Mouse (Mus musculus) embryonic facial prominence, embryonic 11.5 days (tissue): ENCODE results near the gene Grcc10. TPM values are rescaled to one million over a fixed set of nuclear protein-coding genes. Genes with fewer than 3 reads are reported as not detected.

Source experiments
- ATAC-seq: fragments of 200-750 bp; cut with Nextera tagmentation; replicated peaks from 2 replicates; pipeline ENCODE4 v1.8.0; 2017; ENCODE audit warnings: low read depth; ENCODE audit not compliant: insufficient number of reproducible peaks, low FRiP score, low TSS enrichment
- DNase-seq: peaks from one replicate; pipeline ENCODE4 v3.0.0-alpha.2; 2015; ENCODE audit warnings: low spot score
- H3K27ac ChIP-seq: fragments of 300-500 bp; sonication (generic); replicated peaks from 2 replicates; pipeline ENCODE4 v1.5.1; 2014; ENCODE audit warnings: mild to moderate bottlenecking, low read depth, low read length, control low read depth
- H3K27me3 ChIP-seq: fragments of 300-500 bp; sonication (generic); 2 replicates; pipeline ENCODE4 v1.6.1; 2014; ENCODE audit warnings: mild to moderate bottlenecking, low read length, moderate library complexity, mixed read lengths; ENCODE audit not compliant: control insufficient read depth, insufficient read depth
- H3K36me3 ChIP-seq: fragments of 300-500 bp; sonication (generic); replicated peaks from 2 replicates; pipeline ENCODE4 v1.6.1; 2014; ENCODE audit warnings: low read depth, mild to moderate bottlenecking, low read length, moderate library complexity, mixed read lengths; ENCODE audit not compliant: control insufficient read depth, insufficient read depth
- H3K4me1 ChIP-seq: fragments of 300-500 bp; sonication (generic); 2 replicates; pipeline ENCODE4 v1.6.1; 2014; ENCODE audit warnings: low read length, mixed read lengths; ENCODE audit not compliant: control insufficient read depth, insufficient read depth
- H3K4me2 ChIP-seq: fragments of 300-500 bp; sonication (generic); 2 replicates; pipeline ENCODE4 v1.6.1; 2014; ENCODE audit warnings: low read depth, mild to moderate bottlenecking, control low read depth, low read length, moderate library complexity
- H3K4me3 ChIP-seq: fragments of 300-500 bp; sonication (generic); 2 replicates; pipeline ENCODE4 v1.5.1; 2014; ENCODE audit warnings: low read depth, low read length, control low read depth
- H3K9ac ChIP-seq: fragments of 300-500 bp; sonication (generic); replicated peaks from 2 replicates; pipeline ENCODE4 v1.6.1; 2014; ENCODE audit warnings: mild to moderate bottlenecking, control low read depth, low read length
- H3K9me3 ChIP-seq: fragments of 300-500 bp; sonication (generic); replicated peaks from 2 replicates; pipeline ENCODE4 v1.6.1; 2016; ENCODE audit warnings: mild to moderate bottlenecking, low read length, inconsistent platforms, mixed read lengths; ENCODE audit not compliant: control insufficient read depth
- WGBS: fragments of 180-500 bp; shearing (Covaris S2); extraction: QIAGEN DNeasy Blood & Tissue Kit; methylation state at CpG from one replicate; pipeline ENCODE4 v1.1.7; 2014; 5-methylcytosine and 5-hydroxymethylcytosine counted together
- polyA plus RNA-seq: library from polyadenylated mRNA; unstranded; fragments of >200 nt; fragmentation: Nextera tagmentation; extraction: Ambion mirVana; gene quantifications from 2 replicates; pipeline ENCODE4 v1.2.1, GENCODE M21; 2014

Gene Grcc10
- polyA plus RNA-seq, 1 experiment from 2014 or later, result 518 TPM

DNA sequence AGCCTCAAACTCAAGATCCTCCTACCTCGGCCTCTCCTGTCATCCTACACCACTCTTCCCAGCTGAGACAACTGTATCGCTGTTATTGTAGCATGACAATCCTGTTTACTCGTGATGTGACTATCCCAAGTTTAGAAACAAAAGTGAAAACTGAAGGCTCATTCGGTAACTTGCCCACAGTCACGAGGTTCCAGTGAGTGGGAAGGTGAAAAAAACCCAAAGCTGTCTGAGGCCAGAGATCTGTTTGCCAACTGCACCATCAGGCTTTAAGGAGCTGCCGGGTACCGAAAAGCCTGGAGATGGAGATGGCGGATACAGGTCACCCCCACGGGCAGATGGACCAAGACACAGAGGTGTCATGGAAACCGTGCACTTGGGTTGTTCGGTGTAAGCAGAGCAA is 4.1 kb downstream of the Grcc10 start:
- H3K4me1 ChIP-seq, result no peaks in the 10 kb centered on the region; the same call in 1 of the 2 replicates
- no peaks in the 10 kb centered on the region for H3K36me3 ChIP-seq
- DNase-seq, result no peak
- H3K4me2 ChIP-seq, result no peak overlapping the region
- WGBS, result 88% methylated on average over 11 of the region's 11 CpGs
- no peak overlapping the region for H3K4me3 ChIP-seq
- no peaks in the 10 kb centered on the region for H3K9me3 ChIP-seq
- no peaks in the 10 kb centered on the region for H3K27me3 ChIP-seq
- no peak overlapping the region for H3K9ac ChIP-seq
- no peak overlapping the region for H3K27ac ChIP-seq
- no peak for ATAC-seq

DNA sequence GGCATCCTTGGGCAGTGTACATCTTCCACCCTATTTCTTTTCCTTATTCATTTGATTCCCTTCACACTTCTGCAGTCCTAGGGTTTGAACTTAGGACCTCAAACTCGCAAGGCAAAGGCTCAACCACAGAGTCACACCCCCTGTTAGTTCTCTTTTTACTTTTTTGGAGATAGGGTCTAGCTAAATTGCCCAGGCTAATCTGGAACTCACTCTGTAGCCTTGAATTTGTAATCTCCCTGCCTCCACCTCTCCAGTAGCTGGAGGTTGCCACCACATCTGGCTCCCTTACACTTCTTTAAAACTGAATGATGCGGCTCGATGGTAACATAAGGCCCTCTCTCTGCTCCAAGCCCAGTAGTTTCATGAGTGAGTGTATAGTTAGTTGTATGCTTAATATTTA is 6.8 kb downstream of the Grcc10 start:
- no peak overlapping the region for H3K4me2 ChIP-seq
- 91% methylated on average over 3 of the region's 3 CpGs for WGBS
- H3K9me3 ChIP-seq, result no peaks in the 10 kb centered on the region
- no peaks in the 10 kb centered on the region for H3K36me3 ChIP-seq
- no peaks in the 10 kb centered on the region; the same call in 1 of the 2 replicates for H3K4me1 ChIP-seq
- ATAC-seq, result no peak
- no peak for DNase-seq
- no peak overlapping the region for H3K4me3 ChIP-seq
- no peak overlapping the region for H3K27ac ChIP-seq
- no peak overlapping the region for H3K9ac ChIP-seq
- no peaks in the 10 kb centered on the region for H3K27me3 ChIP-seq

DNA sequence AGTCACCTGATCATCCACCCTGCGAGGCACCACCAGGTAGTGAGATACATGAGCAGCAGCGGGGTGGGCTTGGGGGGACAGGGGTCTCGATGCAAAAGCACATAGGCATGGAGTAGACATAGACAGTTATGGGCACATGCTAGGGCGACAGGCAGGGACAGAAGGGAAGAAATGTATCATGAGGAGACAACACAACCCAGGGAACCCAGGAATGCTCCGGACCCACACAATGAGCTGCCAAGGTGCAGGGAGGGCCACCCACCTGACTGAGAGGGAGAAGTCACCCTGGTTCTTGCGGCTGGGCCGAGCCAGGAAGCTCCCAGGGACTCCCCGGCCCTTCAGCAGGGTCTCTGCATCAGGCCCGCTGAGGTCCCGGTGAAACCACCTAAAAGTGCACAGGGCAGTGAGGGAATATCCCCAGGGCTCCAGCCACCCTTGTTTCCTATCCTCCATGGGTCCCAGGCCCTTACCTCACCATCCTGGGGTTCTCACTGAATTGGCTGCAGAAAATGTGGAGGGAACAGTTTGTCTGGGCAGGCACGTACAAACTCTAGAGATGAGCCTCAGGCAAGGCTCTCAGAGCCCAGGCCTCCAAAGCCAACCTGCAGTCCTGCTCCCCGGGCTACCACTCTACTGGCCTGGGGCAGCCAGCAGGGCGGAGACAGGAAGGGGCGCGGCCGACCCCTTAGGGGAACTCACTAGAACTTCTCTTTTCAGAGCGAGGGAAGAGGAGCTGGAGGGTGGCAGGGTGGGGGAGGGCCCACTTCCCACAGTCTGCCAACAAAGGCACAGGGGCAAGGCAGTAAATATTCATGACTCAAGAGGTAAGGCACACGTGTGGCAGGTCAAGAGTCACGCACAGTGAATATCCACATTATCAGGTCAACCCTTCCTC is 8.5 kb downstream of the Grcc10 start:
- H3K4me2 ChIP-seq, result no peak overlapping the region
- H3K9ac ChIP-seq, result no peak overlapping the region
- H3K27me3 ChIP-seq, result no peaks in the 10 kb centered on the region
- H3K27ac ChIP-seq, result no peak overlapping the region
- no peaks in the 10 kb centered on the region for H3K36me3 ChIP-seq
- H3K4me1 ChIP-seq, result no peaks in the 10 kb centered on the region; the same call in 1 of the 2 replicates
- no peak overlapping the region for H3K4me3 ChIP-seq
- DNase-seq, result no peak
- H3K9me3 ChIP-seq, result no peaks in the 10 kb centered on the region
- ATAC-seq, result 0 out of 2 replicates have a peak, but pooled peaks have one; percentile 45
- WGBS, result 45% methylated on average over 19 of the region's 19 CpGs

DNA sequence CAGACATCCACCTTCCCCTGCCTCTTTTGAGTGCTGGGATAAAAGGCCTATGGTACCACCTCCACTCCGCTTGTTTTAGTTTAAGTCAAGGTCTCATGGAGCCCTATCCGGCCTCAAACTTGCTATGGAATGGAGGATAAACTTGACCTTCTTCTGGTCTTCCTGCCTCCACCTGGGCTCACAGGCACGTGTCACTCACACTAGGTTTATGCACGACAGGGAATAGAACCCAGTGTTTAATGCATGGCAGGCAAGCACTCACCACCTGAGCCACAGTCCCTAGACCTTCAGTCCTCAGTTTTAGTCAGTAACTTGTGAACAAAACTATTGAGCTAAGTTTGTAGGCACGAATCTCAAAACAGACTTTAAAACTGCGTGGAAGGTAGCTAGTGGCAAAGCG is 10.1 kb downstream of the Grcc10 start:
- Histone ChIP-seq H3K9ac (no peak overlapping the region), H3K9me3 (no peaks in the 10 kb centered on the region), H3K27me3 (no peaks in the 10 kb centered on the region), H3K27ac (no peak overlapping the region), H3K4me2 (no peak overlapping the region), H3K4me1 (no peaks in the 10 kb centered on the region; the same call in 1 of the 2 replicates), H3K4me3 (no peak overlapping the region), H3K36me3 (no peaks in the 10 kb centered on the region)
- WGBS, result 84% methylated on average over 7 of the region's 7 CpGs
- ATAC-seq (no peak), DNase-seq (no peak)

DNA sequence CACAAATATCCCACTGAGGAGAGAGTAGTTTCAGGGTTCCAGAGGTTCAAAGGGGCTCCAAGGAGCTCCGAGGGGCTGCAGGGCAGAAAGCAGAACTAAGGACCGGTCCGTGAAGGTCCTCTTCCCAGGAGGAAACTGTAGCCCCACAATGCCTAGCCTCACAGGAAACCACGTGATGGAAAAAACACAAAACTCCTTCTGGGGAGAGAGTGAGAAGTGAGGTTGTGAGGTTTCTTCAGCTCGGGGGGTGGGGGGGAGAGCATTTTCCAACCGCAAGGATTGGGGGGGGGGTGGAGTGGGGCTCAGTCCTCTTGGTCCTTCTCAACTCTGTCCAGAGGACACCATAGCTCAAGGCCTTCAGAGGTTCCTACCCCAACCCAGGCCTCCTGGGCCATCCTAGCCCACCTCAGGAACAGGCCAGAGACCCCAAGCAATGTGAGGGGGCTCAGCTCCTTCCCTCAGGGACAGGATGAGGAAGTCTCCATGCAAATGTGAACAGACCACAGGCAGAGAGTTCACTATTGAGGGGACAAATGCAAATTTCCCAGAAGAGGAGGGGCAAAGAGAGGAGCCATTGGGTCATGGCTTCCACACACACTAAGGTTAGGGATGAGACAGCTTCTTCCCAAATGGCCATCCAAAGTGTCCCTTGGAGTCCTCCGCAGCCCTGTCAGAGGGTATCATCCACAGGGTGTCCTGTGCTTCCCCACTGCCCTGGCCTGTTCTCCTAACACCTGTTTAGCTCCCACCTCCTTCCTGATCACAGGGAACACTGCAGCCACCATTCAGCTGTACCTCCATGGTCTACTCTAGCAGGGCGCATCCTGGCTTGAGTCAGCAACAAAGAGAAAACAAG is 11.1 kb downstream of the Grcc10 start:
- no peak for ATAC-seq
- 81% methylated on average over 8 of the region's 8 CpGs for WGBS
- no peaks in the 10 kb centered on the region; the same call in 1 of the 2 replicates for H3K4me1 ChIP-seq
- H3K36me3 ChIP-seq, result no peaks in the 10 kb centered on the region
- no peak for DNase-seq
- H3K4me3 ChIP-seq, result no peak overlapping the region
- no peaks in the 10 kb centered on the region for H3K27me3 ChIP-seq
- H3K9me3 ChIP-seq, result no peaks in the 10 kb centered on the region
- no peak overlapping the region; the same call in 1 of the 2 replicates for H3K9ac ChIP-seq
- H3K4me2 ChIP-seq, result no peak overlapping the region
- no peak overlapping the region for H3K27ac ChIP-seq

GRCm38 (mm10) chr6:124728621-124729020 is 12.6 kb downstream of the Grcc10 start:
- H3K27me3 ChIP-seq, result no peaks in the 10 kb centered on the region
- no peak for DNase-seq
- no peaks in the 10 kb centered on the region for H3K36me3 ChIP-seq
- ATAC-seq, result no peak
- no peak overlapping the region for H3K9ac ChIP-seq
- H3K4me2 ChIP-seq, result no peak overlapping the region
- no peaks in the 10 kb centered on the region for H3K9me3 ChIP-seq
- 88% methylated on average over 10 of the region's 10 CpGs for WGBS
- no peak overlapping the region for H3K4me3 ChIP-seq
- no peaks in the 10 kb centered on the region; the same call in 1 of the 2 replicates for H3K4me1 ChIP-seq
- no peak overlapping the region for H3K27ac ChIP-seq

- Histone ChIP-seq H3K4me3 (no peak overlapping the region), H3K4me2 (no peak overlapping the region), H3K27me3 (no peaks in the 10 kb centered on the region), H3K36me3 (no peaks in the 10 kb centered on the region), H3K9ac (no peak overlapping the region), H3K27ac (no peak overlapping the region), H3K9me3 (no peaks in the 10 kb centered on the region), H3K4me1 (no peaks in the 10 kb centered on the region)
- ATAC-seq, result no peak
- DNase-seq, result no peak
- 90% methylated on average over 10 of the region's 10 CpGs for WGBS
Measured at GRCm38 (mm10) chr6:124724472-124724871, 16.7 kb downstream of the Grcc10 start.
